Mouse (Mus musculus) embryo, embryonic 10 days (tissue): ENCODE measurements around the gene Adamts16.
A peak's percentile ranks its signal among the peaks of the same experiment; 100 is the strongest.

Source experiments
- DNase-seq: peaks from one replicate; pipeline ENCODE4 v3.0.0-alpha.2; 2015; ENCODE audit warnings: low spot score

The Adamts16 gene

GRCm38 (mm10) chr13:70762586-70762985 lies 79.0 kb downstream of the Adamts16 start:
- DNase-seq, result no peak

DNA sequence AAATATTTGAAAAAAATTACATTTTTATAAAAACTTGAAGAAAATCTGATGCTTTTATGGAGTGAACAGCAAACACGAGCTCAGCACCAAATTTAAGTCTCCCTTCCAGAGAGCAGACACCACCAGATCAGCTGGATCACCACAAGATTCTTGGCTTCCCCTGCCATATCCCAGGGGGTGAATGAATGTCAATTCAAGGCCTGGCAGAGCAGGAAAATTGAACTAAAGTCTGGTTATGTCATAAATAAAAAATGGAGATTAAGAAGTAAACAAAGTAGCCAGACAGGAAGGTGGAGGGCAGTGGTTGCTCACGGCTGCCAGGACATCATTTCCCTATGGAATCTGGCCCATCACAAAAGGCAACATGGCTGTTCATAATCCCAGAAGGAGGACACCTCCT lies 80.3 kb downstream of the Adamts16 start:
- DNase-seq, result no peak

DNA sequence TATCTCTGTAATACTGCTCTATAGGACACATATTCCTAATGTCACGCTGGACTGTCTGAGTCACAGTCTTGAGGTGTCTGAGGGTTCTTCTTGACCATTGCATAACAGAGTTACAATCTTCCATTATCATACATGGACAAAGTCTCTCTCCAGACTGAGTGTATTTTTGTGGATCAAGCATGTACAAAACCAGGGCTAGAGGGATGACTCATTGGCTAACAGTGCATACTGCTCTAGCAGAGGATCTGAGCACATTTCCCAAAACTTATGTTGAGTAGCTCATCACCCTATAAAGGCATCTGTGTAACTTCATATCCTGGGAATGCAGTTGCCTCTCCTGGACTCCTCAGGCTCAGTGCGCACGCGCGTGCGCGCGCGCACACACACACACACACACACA lies 81.4 kb downstream of the Adamts16 start:
- no peak for DNase-seq

DNA sequence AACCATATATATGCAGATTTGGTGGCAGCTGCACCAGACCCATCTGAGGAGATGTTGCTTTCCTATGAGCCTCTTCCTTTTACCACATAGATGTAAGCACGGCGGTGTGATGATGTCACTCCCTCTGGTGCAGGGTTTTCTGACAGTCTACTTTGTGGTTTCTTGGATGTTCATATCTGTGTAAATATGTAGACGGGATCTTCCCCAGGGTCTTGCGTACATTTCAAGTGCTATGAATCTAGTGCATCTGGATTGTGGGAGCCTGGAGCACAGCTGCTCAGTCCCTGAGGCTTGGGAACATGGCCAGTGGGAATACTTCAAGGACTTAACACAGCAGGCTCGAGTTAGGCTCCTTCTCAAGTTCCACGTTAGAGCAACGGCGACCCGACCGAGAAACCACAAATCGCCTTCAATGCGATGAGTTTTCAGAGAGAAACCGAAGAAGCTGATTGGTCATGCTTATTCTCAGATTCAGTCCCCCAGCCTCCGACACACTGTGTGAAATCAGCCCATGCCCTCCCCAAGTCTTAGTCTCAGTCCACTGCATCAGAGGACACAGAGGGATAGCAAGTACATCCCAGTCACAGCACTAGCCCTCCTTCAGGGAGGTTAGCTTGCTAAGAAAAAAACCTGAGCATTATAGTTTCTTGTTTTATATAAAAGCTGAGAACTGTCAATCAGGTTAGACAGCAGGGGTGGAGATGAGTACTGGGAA lies 95.2 kb downstream of the Adamts16 start:
- DNase-seq, result no peak

GRCm38 (mm10) chr13:70744416-70745038 lies 97.1 kb downstream of the Adamts16 start:
- no peak for DNase-seq

GRCm38 (mm10) chr13:70742693-70743092 lies 98.9 kb downstream of the Adamts16 start:
- no peak for DNase-seq

GRCm38 (mm10) chr13:70740281-70741240 lies 101.0 kb downstream of the Adamts16 start:
- peak; percentile 34 for DNase-seq

DNA sequence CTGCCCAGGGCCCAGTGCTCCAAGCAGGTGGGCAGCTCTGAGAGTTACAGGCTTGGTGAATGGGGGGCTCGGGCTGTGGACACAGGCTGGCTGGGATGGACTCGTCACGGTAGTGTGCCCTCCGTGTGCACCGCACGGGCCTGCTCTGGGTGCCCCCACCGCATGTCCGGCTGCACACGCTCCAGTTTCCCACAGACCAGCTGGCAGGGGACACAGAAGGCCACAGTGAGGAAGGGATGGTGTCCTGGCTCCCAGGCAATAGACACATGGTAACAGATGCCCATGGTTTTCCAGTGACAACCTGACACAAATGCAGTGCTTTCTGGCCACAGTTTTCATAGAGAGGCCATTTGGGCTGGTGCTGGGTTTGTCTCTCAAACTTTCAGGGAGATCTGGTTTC lies 102.8 kb downstream of the Adamts16 start:
- DNase-seq, result no peak

DNA sequence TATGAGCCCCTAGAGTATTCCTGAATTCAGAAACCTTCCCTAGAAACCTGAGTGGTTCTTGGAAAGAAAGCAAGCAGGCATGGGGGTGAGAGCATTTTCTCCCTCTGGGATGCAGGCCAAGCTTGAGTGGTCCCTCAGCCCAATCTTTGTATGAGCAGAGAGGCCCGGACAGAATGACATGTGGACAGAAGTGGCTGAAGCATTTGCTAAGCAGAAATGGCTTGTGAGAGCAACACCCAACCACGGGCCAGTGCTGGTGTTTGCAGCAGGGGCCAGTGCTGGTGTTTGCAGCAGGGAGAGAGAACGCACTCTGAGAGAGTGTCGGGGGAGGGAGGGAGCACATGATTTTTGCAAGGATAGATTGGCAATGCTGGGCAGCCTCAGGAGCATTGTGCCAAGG lies 105.2 kb downstream of the Adamts16 start:
- no peak for DNase-seq

GRCm38 (mm10) chr13:70734640-70735039 lies 107.0 kb downstream of the Adamts16 start:
- no peak for DNase-seq

GRCm38 (mm10) chr13:70733911-70734310 lies 107.7 kb downstream of the Adamts16 start:
- DNase-seq, result no peak

DNA sequence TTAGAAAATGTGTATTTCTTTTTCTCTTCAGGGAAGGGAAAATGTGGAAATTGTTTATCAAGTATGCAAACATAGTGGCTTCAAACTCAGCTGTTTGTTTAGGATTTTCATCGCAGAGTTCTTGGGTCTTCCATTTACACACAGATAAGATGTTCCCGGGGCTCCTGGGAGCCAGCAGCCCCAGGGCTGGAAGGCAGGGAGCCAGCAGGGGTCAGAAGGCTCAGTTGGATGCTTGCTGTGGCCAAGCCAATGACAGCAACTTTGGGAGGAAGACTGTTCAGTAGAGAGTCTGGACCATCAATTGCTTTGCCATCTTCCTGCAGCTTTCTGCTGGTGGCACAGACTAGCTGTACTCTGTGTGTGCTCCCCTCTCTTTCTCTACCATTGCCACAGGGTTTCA lies 108.4 kb downstream of the Adamts16 start:
- no peak for DNase-seq

- DNase-seq, result no peak
Observed at GRCm38 (mm10) chr13:70732781-70733180, 108.8 kb downstream of the Adamts16 start.

- no peak for DNase-seq
Observed at GRCm38 (mm10) chr13:70731349-70731748, 110.3 kb downstream of the Adamts16 start.

DNA sequence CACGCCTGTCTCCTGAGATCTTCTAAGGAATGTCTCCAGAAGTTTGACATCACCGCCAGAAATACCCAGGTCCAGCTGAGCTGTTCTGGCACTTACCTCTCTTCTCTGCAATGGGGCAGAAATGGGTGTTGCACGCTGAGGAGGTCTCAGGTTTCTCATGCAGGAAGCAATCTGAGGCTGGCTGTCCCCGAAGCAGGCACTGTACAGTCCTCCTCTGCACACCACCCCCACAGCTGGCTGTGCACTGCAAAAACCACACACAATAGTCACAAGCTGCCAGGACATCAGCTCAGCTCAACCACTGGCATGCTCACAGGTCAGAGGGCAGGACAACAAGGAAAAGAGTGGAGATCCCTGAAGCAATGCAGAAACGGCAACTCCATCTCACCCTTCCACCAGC lies 111.6 kb downstream of the Adamts16 start:
- no peak for DNase-seq

DNA sequence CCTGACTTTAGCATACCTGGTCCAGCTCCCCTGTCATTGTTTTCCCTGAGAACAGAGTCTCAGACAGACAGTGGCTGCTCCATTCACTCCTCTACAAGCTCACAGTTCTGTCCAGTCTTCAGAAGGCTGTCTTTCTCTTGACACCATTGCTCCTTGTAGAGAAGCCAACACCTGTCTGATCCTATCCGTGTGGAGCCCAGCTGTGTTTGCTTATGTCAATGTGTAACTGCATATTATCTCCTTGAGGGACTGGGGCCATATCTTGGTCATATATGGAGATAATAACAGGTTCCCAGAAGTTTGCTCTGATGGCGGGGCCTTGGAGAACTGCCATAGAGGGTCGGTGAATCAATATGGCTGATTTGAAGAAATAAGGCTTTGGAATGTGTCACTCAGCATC lies 115.4 kb downstream of the Adamts16 start:
- no peak for DNase-seq

- no peak for DNase-seq
Observed at GRCm38 (mm10) chr13:70724635-70725034, 117.0 kb downstream of the Adamts16 start.

GRCm38 (mm10) chr13:70724108-70724622 lies 117.4 kb downstream of the Adamts16 start:
- no peak for DNase-seq

GRCm38 (mm10) chr13:70719994-70720393 lies 121.6 kb downstream of the Adamts16 start:
- no peak for DNase-seq

GRCm38 (mm10) chr13:70718814-70719213 lies 122.8 kb downstream of the Adamts16 start:
- no peak for DNase-seq

DNA sequence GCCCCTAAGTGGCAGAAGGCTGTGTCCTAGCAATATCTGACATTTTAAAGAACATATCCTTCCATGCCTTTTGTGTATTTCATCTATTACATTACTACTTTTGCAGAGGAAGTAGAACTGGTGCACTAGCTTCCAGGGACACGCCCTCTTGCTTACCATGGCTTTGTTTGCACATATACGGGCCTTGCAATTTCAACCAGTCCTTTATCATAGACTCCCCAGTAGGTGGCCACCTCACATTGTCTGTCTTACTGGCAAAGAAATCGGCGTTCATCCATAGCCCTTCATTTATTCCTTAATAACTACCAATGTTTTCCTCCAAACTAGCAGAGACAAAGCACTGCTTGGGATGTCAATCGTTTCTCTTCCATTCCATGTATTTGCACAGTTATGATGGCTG lies 125.6 kb downstream of the Adamts16 start:
- DNase-seq, result no peak

GRCm38 (mm10) chr13:70714081-70714775 lies 127.4 kb downstream of the Adamts16 start:
- DNase-seq, result no peak
